Mouse (Mus musculus) spleen, adult 2 months (tissue): ENCODE results near the gene Bpifa3.

Source experiments
- CTCF ChIP-seq: fragments of 200-500 bp; IDR thresholded peaks from 2 replicates; pipeline ENCODE4 v1.5.1; 2011; ENCODE audit warnings: mild to moderate bottlenecking, inconsistent platforms; ENCODE audit not compliant: insufficient read depth, insufficient read length, insufficient replicate concordance; ENCODE audit errors: extremely low read depth
- POLR2A ChIP-seq: fragments of 200-500 bp; IDR thresholded peaks from 2 replicates; pipeline ENCODE4 v1.6.1; 2011; ENCODE audit warnings: low read depth, low read length, inconsistent platforms

DNA sequence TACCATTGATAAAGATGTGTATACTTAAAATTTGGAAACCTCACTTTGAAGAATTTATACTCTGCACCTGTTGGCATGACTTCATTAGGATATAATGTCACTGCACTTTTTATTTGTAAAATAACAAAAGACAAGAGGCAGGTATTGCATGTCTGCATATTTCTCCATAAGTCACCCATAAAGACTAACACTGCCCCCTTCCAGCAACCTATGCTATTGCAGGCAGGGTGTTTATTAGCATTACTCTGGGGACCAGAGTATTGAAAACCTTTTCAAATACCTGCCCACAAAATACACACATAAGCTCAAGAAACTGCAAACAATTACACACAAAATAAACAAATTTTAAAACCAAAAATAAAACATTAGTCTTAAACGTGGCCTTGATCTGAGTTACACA is 32.4 kb upstream of the Bpifa3 start:
- TF ChIP-seq POLR2A (no peak), CTCF (no peak)
